Mouse (Mus musculus) liver, postnatal 0 days (tissue): ENCODE measurements around the gene Gtf2b. TPM values are rescaled to one million over a fixed set of nuclear protein-coding genes. Genes with fewer than 3 reads are reported as not detected.

Experiments
- ATAC-seq: fragments of 200-750 bp; cut with Nextera tagmentation; 2 replicates; pipeline ENCODE4 v1.8.0; 2017; ENCODE audit warnings: mild to moderate bottlenecking, moderate library complexity
- DNase-seq: peaks from one replicate; pipeline ENCODE4 v3.0.0-alpha.2; 2016
- H3K27ac ChIP-seq: fragments of 300-500 bp; sonication (generic); 2 replicates; pipeline ENCODE4 v1.5.1; 2014; ENCODE audit warnings: antibody characterized with exemption, moderate library complexity, mild to moderate bottlenecking, low read depth
- H3K27me3 ChIP-seq: fragments of 300-500 bp; sonication (generic); 2 replicates; pipeline ENCODE4 v1.6.1; 2014; ENCODE audit warnings: low read length, control low read depth, mixed read lengths; ENCODE audit not compliant: insufficient read depth
- H3K36me3 ChIP-seq: fragments of 300-500 bp; sonication (generic); replicated peaks from 2 replicates; pipeline ENCODE4 v1.6.1; 2014; ENCODE audit warnings: mild to moderate bottlenecking, control low read depth, low read length, moderate library complexity, mixed read lengths; ENCODE audit not compliant: insufficient read depth
- H3K4me1 ChIP-seq: fragments of 300-500 bp; sonication (generic); 2 replicates; pipeline ENCODE4 v1.6.1; 2014; ENCODE audit warnings: antibody characterized with exemption, mild to moderate bottlenecking, control low read depth; ENCODE audit not compliant: insufficient read depth
- H3K4me2 ChIP-seq: fragments of 300-500 bp; sonication (generic); 2 replicates; pipeline ENCODE4 v1.6.1; 2014; ENCODE audit warnings: low read depth, mild to moderate bottlenecking, low read length, moderate library complexity, mixed read lengths
- H3K4me3 ChIP-seq: fragments of 300-500 bp; sonication (generic); 2 replicates; pipeline ENCODE4 v1.5.1; 2014; ENCODE audit warnings: low read depth, low read length
- H3K9ac ChIP-seq: fragments of 300-500 bp; sonication (generic); replicated peaks from 2 replicates; pipeline ENCODE4 v1.6.1; 2014; ENCODE audit warnings: mild to moderate bottlenecking, moderate library complexity
- H3K9me3 ChIP-seq: fragments of 300-500 bp; sonication (generic); 2 replicates; pipeline ENCODE4 v1.6.1; 2016; ENCODE audit warnings: mild to moderate bottlenecking, control low read depth, low read length, mixed read lengths
- CTCF ChIP-seq: sonication (generic); IDR thresholded peaks from 2 replicates; pipeline ENCODE4 v1.5.1; 2016; ENCODE audit warnings: antibody characterized with exemption, low read depth
- EP300 ChIP-seq: IDR thresholded peaks from 2 replicates; pipeline ENCODE4 v1.6.1; 2016; ENCODE audit warnings: antibody characterized with exemption, low read depth, mild to moderate bottlenecking
- WGBS: fragments of 180-500 bp; shearing (Covaris S2); extraction: QIAGEN DNeasy Blood & Tissue Kit; methylation state at CpG from one replicate; pipeline ENCODE4 v1.1.7; 2014; ENCODE audit not compliant: insufficient replicate concordance; 5-methylcytosine and 5-hydroxymethylcytosine counted together
- polyA plus RNA-seq: library from polyadenylated mRNA; unstranded; fragments of >200 nt; fragmentation: Nextera tagmentation; extraction: Ambion mirVana; gene quantifications from 2 replicates; pipeline ENCODE4 v1.2.1, GENCODE M21; 2015

Gene Gtf2b
- polyA plus RNA-seq, 1 experiment from 2014 or later, result 74.6 TPM

- no peak overlapping the region for H3K4me2 ChIP-seq
- no peak for ATAC-seq
- 88% methylated on average over 3 of the region's 3 CpGs for WGBS
- H3K27me3 ChIP-seq, result no peaks in the 10 kb centered on the region
- H3K36me3 ChIP-seq, result peaks cover 27% of the 10 kb centered on the region
- TF ChIP-seq EP300 (no peak), CTCF (no peak)
- no peak overlapping the region for H3K27ac ChIP-seq
- H3K4me3 ChIP-seq, result no peak overlapping the region
- H3K9me3 ChIP-seq, result no peaks in the 10 kb centered on the region
- 0 out of 2 replicates have a peak, but pooled peaks cover 2% of the 10 kb centered on the region for H3K4me1 ChIP-seq
- H3K9ac ChIP-seq, result no peak overlapping the region
- DNase-seq, result no peak
These were observed 68.1 kb downstream of the Gtf2b start for GRCm38 (mm10) chr3:142832910-142833309.

Other genes with a start within 250 kb of the Gtf2b start
- 7.1 and 7.8 TPM in 2 replicates for gene Gbp7, start 234.7 kb upstream of the Gtf2b start, polyA plus RNA-seq
- gene Gbp3, start 205.0 kb upstream of the Gtf2b start, polyA plus RNA-seq, result 3.6 and 4.0 TPM in 2 replicates
- 0.05 TPM in 1 of 2 replicates, not detected in the other for gene Gbp2b, start 170.2 kb upstream of the Gtf2b start, polyA plus RNA-seq
- gene Gbp2, start 144.4 kb upstream of the Gtf2b start, polyA plus RNA-seq, result 3.1 and 3.8 TPM in 2 replicates
- gene Kyat3, start 64.0 kb upstream of the Gtf2b start, polyA plus RNA-seq, result 186 and 224 TPM in 2 replicates
- 26.6 and 30.0 TPM in 2 replicates for gene Pkn2, start 117.0 kb downstream of the Gtf2b start, polyA plus RNA-seq